Mouse (Mus musculus) embryo, embryonic 11.5 days (tissue): ENCODE results near the gene Clip3.

Source experiments
- DNase-seq: peaks from one replicate; pipeline ENCODE4 v3.0.0-alpha.2; 2012; ENCODE audit warnings: low read depth, low spot score

Clip3 gene

GRCm38 (mm10) chr7:30326427-30326826 lies 34.9 kb downstream of the Clip3 start:
- DNase-seq: no peak

- no peak for DNase-seq
Observed at GRCm38 (mm10) chr7:30327140-30327539, 35.6 kb downstream of the Clip3 start.

- DNase-seq: no peak
Observed at GRCm38 (mm10) chr7:30328379-30328778, 36.9 kb downstream of the Clip3 start.

- peak; percentile 78 for DNase-seq
Observed at GRCm38 (mm10) chr7:30331887-30332286, 40.4 kb downstream of the Clip3 start.

- DNase-seq: no peak
Observed at GRCm38 (mm10) chr7:30332622-30333259, 41.2 kb downstream of the Clip3 start.

- no peak for DNase-seq
Observed at GRCm38 (mm10) chr7:30333436-30333835, 41.9 kb downstream of the Clip3 start.

- DNase-seq: no peak
Observed at GRCm38 (mm10) chr7:30334563-30334962, 43.0 kb downstream of the Clip3 start.

GRCm38 (mm10) chr7:30335688-30336087 lies 44.2 kb downstream of the Clip3 start:
- no peak for DNase-seq

- peak; percentile 79 for DNase-seq
Observed at GRCm38 (mm10) chr7:30336384-30336783, 44.9 kb downstream of the Clip3 start.

- no peak for DNase-seq
Observed at GRCm38 (mm10) chr7:30339432-30340109, 48.0 kb downstream of the Clip3 start.

GRCm38 (mm10) chr7:30346635-30347379 lies 55.3 kb downstream of the Clip3 start:
- peak; percentile 67 for DNase-seq

- peak; percentile 67 for DNase-seq
Observed at GRCm38 (mm10) chr7:30347828-30348227, 56.3 kb downstream of the Clip3 start.

GRCm38 (mm10) chr7:30353279-30353822 lies 61.8 kb downstream of the Clip3 start:
- no peak for DNase-seq

- DNase-seq: no peak
Observed at GRCm38 (mm10) chr7:30354059-30354458, 62.5 kb downstream of the Clip3 start.
